Mouse (Mus musculus) hindbrain, embryonic 15.5 days (tissue): ENCODE measurements around the gene Sgms1. TPM values are rescaled to one million over a fixed set of nuclear protein-coding genes. Genes with fewer than 3 reads are reported as not detected.
"Not testable (repeated sequence)": the region's sequence is repeated elsewhere in the genome, so short reads cannot be mapped to it uniquely, and the experiment has no call there.

Source experiments
- ATAC-seq: fragments of 200-750 bp; cut with Nextera tagmentation; 2 replicates; pipeline ENCODE4 v1.8.0; 2017; ENCODE audit warnings: low read depth, moderate number of reproducible peaks, moderate TSS enrichment; ENCODE audit not compliant: low FRiP score
- H3K27ac ChIP-seq: fragments of 300-500 bp; sonication (generic); replicated peaks from 2 replicates; pipeline ENCODE4 v1.5.1; 2015; ENCODE audit warnings: mild to moderate bottlenecking, inconsistent platforms
- H3K27me3 ChIP-seq: fragments of 300-500 bp; sonication (generic); 2 replicates; pipeline ENCODE4 v1.6.1; 2015; ENCODE audit warnings: control low read depth, inconsistent platforms
- H3K36me3 ChIP-seq: fragments of 300-500 bp; sonication (generic); 2 replicates; pipeline ENCODE4 v1.6.1; 2015; ENCODE audit warnings: control low read depth, inconsistent platforms
- H3K4me1 ChIP-seq: fragments of 300-500 bp; sonication (generic); replicated peaks from 2 replicates; pipeline ENCODE4 v1.6.1; 2015; ENCODE audit warnings: control low read depth, inconsistent platforms
- H3K4me2 ChIP-seq: fragments of 300-500 bp; sonication (generic); 2 replicates; pipeline ENCODE4 v1.6.1; 2015; ENCODE audit warnings: moderate library complexity, mild to moderate bottlenecking, inconsistent platforms
- H3K4me3 ChIP-seq: fragments of 300-500 bp; sonication (generic); 2 replicates; pipeline ENCODE4 v1.5.1; 2015; ENCODE audit warnings: mild to moderate bottlenecking, inconsistent platforms
- H3K9ac ChIP-seq: fragments of 300-500 bp; sonication (generic); 2 replicates; pipeline ENCODE4 v1.6.1; 2015; ENCODE audit warnings: inconsistent platforms
- H3K9me3 ChIP-seq: fragments of 300-500 bp; sonication (generic); 2 replicates; pipeline ENCODE4 v1.6.1; 2016; ENCODE audit warnings: control low read depth, inconsistent platforms
- WGBS: fragments of 180-500 bp; shearing (Covaris S2); methylation state at CpG from one replicate; pipeline ENCODE4 v1.1.7; 2015; 5-methylcytosine and 5-hydroxymethylcytosine counted together
- polyA plus RNA-seq: library from polyadenylated mRNA; unstranded; fragments of >200 nt; fragmentation: Nextera tagmentation; extraction: Ambion mirVana; gene quantifications from 2 replicates; pipeline ENCODE4 v1.2.1, GENCODE M21; 2015

The Sgms1 gene
- polyA plus RNA-seq, 1 experiment from 2014 or later = 21.7 TPM

- no peak overlapping the region for H3K27ac ChIP-seq
- no peak overlapping the region for H3K4me3 ChIP-seq
- H3K9ac ChIP-seq = no peak overlapping the region
- no peaks in the 10 kb centered on the region for H3K36me3 ChIP-seq
- no peaks in the 10 kb centered on the region for H3K4me1 ChIP-seq
- no peak for ATAC-seq
- H3K4me2 ChIP-seq = no peak overlapping the region
- WGBS = 89% methylated on average over 5 of the region's 5 CpGs
- no peaks in the 10 kb centered on the region for H3K9me3 ChIP-seq
- no peaks in the 10 kb centered on the region for H3K27me3 ChIP-seq
These were observed 60.0 kb downstream of the Sgms1 start for GRCm38 (mm10) chr19:32329511-32329910.

GRCm38 (mm10) chr19:32328089-32328828, 61.3 kb downstream of the Sgms1 start:
- ATAC-seq = no peak
- no peak overlapping the region for H3K4me3 ChIP-seq
- no peak overlapping the region for H3K27ac ChIP-seq
- no peaks in the 10 kb centered on the region for H3K36me3 ChIP-seq
- 0 out of 2 replicates have a peak, but pooled peaks cover 3% of the 10 kb centered on the region for H3K4me1 ChIP-seq
- H3K4me2 ChIP-seq = no peak overlapping the region
- no peaks in the 10 kb centered on the region for H3K27me3 ChIP-seq
- 49% methylated on average over 2 of the region's 2 CpGs for WGBS
- H3K9ac ChIP-seq = no peak overlapping the region
- H3K9me3 ChIP-seq = no peaks in the 10 kb centered on the region

GRCm38 (mm10) chr19:32326621-32327021, 62.9 kb downstream of the Sgms1 start:
- H3K9ac ChIP-seq = no peak overlapping the region
- no peaks in the 10 kb centered on the region for H3K36me3 ChIP-seq
- H3K4me3 ChIP-seq = no peak overlapping the region
- no peaks in the 10 kb centered on the region for H3K27me3 ChIP-seq
- no peak overlapping the region for H3K27ac ChIP-seq
- no peak for ATAC-seq
- H3K4me2 ChIP-seq = no peak overlapping the region
- 82% methylated on average over 4 of the region's 4 CpGs for WGBS
- H3K4me1 ChIP-seq = peaks cover 19% of the 10 kb centered on the region
- H3K9me3 ChIP-seq = no peaks in the 10 kb centered on the region

DNA sequence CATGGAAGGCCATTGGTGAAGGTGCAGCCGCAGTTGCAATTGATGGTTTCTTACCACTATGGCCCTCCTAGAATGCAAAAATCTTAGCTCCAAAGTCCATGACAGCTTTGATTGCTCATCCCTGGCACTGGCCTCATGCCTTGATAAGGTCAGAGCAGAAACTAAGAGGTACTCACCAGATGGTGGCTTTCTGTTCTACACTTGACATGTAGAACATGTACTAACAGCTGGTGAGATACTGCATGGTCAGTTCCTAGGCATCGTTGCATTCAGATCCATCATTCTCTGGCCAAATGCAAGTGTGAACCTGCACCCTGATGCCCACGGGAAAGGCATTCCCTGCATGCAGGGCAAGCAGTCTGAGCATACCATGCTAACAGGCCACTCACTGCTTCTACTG, 63.4 kb downstream of the Sgms1 start:
- 84% methylated on average over 3 of the region's 3 CpGs for WGBS
- no peak overlapping the region for H3K27ac ChIP-seq
- H3K4me3 ChIP-seq = no peak overlapping the region
- peaks cover 21% of the 10 kb centered on the region for H3K4me1 ChIP-seq
- ATAC-seq = no peak
- no peaks in the 10 kb centered on the region for H3K9me3 ChIP-seq
- no peak overlapping the region for H3K4me2 ChIP-seq
- H3K9ac ChIP-seq = no peak overlapping the region
- no peaks in the 10 kb centered on the region for H3K36me3 ChIP-seq
- H3K27me3 ChIP-seq = no peaks in the 10 kb centered on the region

GRCm38 (mm10) chr19:32325100-32325768, 64.3 kb downstream of the Sgms1 start:
- peaks cover 21% of the 10 kb centered on the region for H3K4me1 ChIP-seq
- H3K36me3 ChIP-seq = no peaks in the 10 kb centered on the region
- no peaks in the 10 kb centered on the region for H3K9me3 ChIP-seq
- no peaks in the 10 kb centered on the region for H3K27me3 ChIP-seq
- 64% methylated on average over 10 of the region's 10 CpGs for WGBS
- no peak for ATAC-seq
- H3K4me2 ChIP-seq = no peak overlapping the region
- H3K4me3 ChIP-seq = no peak overlapping the region
- no peak overlapping the region for H3K9ac ChIP-seq
- H3K27ac ChIP-seq = no peak overlapping the region

DNA sequence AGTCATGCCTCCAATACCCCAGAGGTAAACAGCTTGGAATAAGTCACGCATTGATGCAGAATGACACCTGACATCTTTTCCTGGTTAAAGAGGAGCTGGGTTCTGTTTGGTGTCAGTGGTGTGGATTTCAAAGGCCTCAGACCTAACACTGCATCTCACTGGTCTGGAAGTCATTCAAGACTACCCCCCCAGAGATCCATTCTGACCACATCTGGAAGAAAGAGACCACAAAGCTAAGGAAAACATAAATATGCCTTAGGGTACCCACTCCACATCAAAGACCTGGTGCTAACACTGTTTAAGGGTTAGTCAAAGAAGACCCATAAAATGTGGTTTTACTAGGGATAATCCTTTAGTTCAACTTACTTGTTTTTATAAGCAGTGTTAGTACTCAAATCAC, 65.0 kb downstream of the Sgms1 start:
- Histone ChIP-seq H3K4me3 (no peak overlapping the region), H3K4me1 (peaks cover 21% of the 10 kb centered on the region), H3K36me3 (no peaks in the 10 kb centered on the region), H3K4me2 (no peak overlapping the region), H3K9ac (no peak overlapping the region), H3K27me3 (no peaks in the 10 kb centered on the region), H3K9me3 (no peaks in the 10 kb centered on the region), H3K27ac (no peak overlapping the region)
- ATAC-seq = no peak
- WGBS = 90% methylated on average over 1 of the region's 1 CpGs

DNA sequence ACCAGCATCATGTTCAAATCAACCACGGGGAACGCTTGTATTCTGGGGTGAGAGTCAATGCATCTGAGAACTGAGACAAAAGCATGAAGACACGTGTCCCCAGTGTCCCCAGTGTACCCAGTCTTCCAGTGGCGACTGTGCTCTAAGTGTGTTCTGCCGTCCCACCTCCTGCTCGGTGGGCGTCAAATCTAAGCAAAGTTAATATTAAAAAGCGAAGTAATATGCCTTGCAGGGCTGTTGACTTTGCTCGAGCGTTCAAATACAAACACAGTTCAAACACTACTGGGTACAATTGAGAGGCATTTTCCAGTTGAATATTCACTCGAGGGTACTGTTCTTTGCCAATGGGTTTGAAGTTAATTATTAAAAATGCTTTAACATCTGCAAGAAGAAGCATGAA, 66.4 kb downstream of the Sgms1 start:
- H3K9ac ChIP-seq = no peak overlapping the region
- H3K4me3 ChIP-seq = no peak overlapping the region
- WGBS = 40% methylated on average over 11 of the region's 11 CpGs
- H3K36me3 ChIP-seq = no peaks in the 10 kb centered on the region
- H3K27ac ChIP-seq = peak overlapping the region; percentile 67
- H3K4me2 ChIP-seq = no peak overlapping the region
- H3K9me3 ChIP-seq = no peaks in the 10 kb centered on the region
- peaks cover 26% of the 10 kb centered on the region for H3K4me1 ChIP-seq
- H3K27me3 ChIP-seq = no peaks in the 10 kb centered on the region
- no peak for ATAC-seq

- H3K27me3 ChIP-seq = no peaks in the 10 kb centered on the region
- no peaks in the 10 kb centered on the region for H3K9me3 ChIP-seq
- no peak overlapping the region for H3K4me3 ChIP-seq
- no peak overlapping the region for H3K9ac ChIP-seq
- H3K4me1 ChIP-seq = peaks cover 26% of the 10 kb centered on the region
- ATAC-seq = peak; percentile 85
- no peak overlapping the region for H3K4me2 ChIP-seq
- WGBS = 21% methylated on average over 3 of the region's 3 CpGs
- peak overlapping the region; percentile 67 for H3K27ac ChIP-seq
- no peaks in the 10 kb centered on the region for H3K36me3 ChIP-seq
These were observed 67.0 kb downstream of the Sgms1 start for GRCm38 (mm10) chr19:32322429-32323035.

GRCm38 (mm10) chr19:32320366-32320666, 69.2 kb downstream of the Sgms1 start:
- Histone ChIP-seq H3K9ac (no peak overlapping the region), H3K27me3 (no peaks in the 10 kb centered on the region), H3K36me3 (no peaks in the 10 kb centered on the region), H3K4me1 (peaks cover 26% of the 10 kb centered on the region), H3K27ac (no peak overlapping the region), H3K9me3 (no peaks in the 10 kb centered on the region), H3K4me3 (no peak overlapping the region), H3K4me2 (no peak overlapping the region)
- WGBS = 62% methylated on average over 4 of the region's 4 CpGs
- no peak for ATAC-seq

DNA sequence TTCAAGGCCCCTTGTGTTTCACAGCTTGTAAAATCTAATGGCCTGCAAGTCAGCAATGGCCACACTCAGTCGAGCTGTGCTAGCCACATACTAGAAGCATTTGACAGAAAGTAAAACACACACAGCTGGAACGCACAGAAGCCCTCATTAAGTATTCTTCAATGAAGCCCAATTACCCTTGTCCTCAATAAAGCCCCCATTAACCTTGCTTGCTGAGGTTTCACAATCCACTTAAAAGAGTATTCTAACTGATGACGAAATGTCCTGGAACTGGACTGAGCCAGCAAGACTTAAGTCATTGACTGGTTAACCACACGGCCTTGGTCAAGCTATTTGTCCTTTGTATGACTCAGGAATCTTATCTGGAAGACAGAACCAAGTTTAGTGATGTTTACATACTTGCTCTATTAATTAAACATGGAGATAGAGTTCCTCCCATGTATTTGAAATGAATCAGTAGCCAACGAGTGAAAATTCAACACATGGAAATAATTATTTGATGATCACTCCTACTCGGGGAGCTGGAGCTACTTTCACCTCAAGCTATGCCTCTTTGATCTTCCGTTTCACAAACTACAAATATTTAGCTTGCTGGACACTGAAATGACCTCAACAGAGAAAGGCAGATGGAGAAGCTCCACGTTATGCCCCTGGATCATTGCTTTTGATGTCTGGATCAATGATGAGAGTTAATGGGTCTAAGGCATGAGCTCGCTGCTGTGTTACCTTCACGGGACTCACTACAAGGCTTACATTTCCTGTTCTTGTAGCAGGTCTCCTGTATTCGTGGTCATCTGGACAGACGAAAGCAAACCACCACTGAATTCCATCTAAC, 69.8 kb downstream of the Sgms1 start:
- 67% methylated on average over 12 of the region's 12 CpGs for WGBS
- Histone ChIP-seq H3K9me3 (no peaks in the 10 kb centered on the region), H3K27me3 (no peaks in the 10 kb centered on the region)

GRCm38 (mm10) chr19:32319057-32319456, 70.5 kb downstream of the Sgms1 start:
- H3K9me3 ChIP-seq = no peaks in the 10 kb centered on the region
- H3K9ac ChIP-seq = no peak overlapping the region
- H3K4me2 ChIP-seq = no peak overlapping the region
- H3K4me1 ChIP-seq = peaks cover 26% of the 10 kb centered on the region
- no peaks in the 10 kb centered on the region for H3K27me3 ChIP-seq
- H3K4me3 ChIP-seq = no peak overlapping the region
- WGBS = 61% methylated on average over 1 of the region's 1 CpGs
- ATAC-seq = no peak
- H3K27ac ChIP-seq = no peak overlapping the region
- H3K36me3 ChIP-seq = no peaks in the 10 kb centered on the region

More for the DNA sequence above, 69.8 kb downstream of the Sgms1 start:
- Histone ChIP-seq H3K4me3 (no peak overlapping the region), H3K9ac (no peak overlapping the region), H3K4me1 (peaks cover 26% of the 10 kb centered on the region), H3K4me2 (no peak overlapping the region), H3K27ac (no peak overlapping the region), H3K36me3 (no peaks in the 10 kb centered on the region)
- no peak for ATAC-seq

DNA sequence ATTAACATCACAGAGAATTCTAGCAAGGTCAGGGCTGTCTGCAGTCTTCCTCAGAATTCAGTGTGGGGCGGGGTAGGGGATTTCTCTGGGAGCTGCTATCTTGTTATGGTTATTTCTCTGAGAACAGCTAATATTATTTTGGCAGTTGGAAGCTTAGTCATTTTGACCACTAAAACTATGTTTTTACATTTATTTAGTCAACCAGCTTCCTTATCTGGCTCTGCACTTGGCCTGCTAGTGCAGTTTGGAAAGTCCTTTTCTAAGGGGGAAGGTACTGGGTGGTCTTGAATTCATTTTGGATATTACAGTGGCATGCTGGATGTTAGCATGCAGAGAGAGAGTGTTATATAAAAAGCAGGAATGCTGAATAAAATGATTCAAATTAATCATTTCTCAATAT, 72.2 kb downstream of the Sgms1 start:
- not testable (repeated sequence) for H3K36me3 ChIP-seq, H3K4me2 ChIP-seq, H3K9me3 ChIP-seq, ATAC-seq, H3K27ac ChIP-seq, H3K4me3 ChIP-seq, H3K27me3 ChIP-seq, H3K9ac ChIP-seq
- 89% methylated on average over 1 of the region's 1 CpGs for WGBS
- peaks cover 14% of the 10 kb centered on the region for H3K4me1 ChIP-seq
